Mouse (Mus musculus) midbrain, postnatal 0 days (tissue): Measurements from ENCODE around the gene 1700037C18Rik. TPM values are rescaled to one million over a fixed set of nuclear protein-coding genes. Genes with fewer than 3 reads are reported as not detected.
"Not testable (repeated sequence)": the region's sequence is repeated elsewhere in the genome, so short reads cannot be mapped to it uniquely, and the experiment has no call there.

Experiments
- ATAC-seq: fragments of 200-750 bp; cut with Nextera tagmentation; 2 replicates; pipeline ENCODE4 v1.8.0; 2017; ENCODE audit warnings: moderate number of reproducible peaks, mild to moderate bottlenecking, moderate TSS enrichment, moderate library complexity; ENCODE audit not compliant: low FRiP score
- DNase-seq: peaks from one replicate; pipeline ENCODE4 v3.0.0-alpha.2; 2015; ENCODE audit warnings: low spot score
- H3K27ac ChIP-seq: fragments of 300-500 bp; sonication (generic); 2 replicates; pipeline ENCODE4 v1.5.1; 2014; ENCODE audit warnings: low read depth, mild to moderate bottlenecking, low read length, mixed read lengths
- H3K27me3 ChIP-seq: fragments of 300-500 bp; sonication (generic); 2 replicates; pipeline ENCODE4 v1.6.1; 2014; ENCODE audit warnings: low read length, control low read depth, mixed read lengths; ENCODE audit not compliant: insufficient read depth
- H3K36me3 ChIP-seq: fragments of 300-500 bp; sonication (generic); 2 replicates; pipeline ENCODE4 v1.6.1; 2014; ENCODE audit warnings: low read length, control low read depth, mixed read lengths; ENCODE audit not compliant: insufficient read depth
- H3K4me1 ChIP-seq: fragments of 300-500 bp; sonication (generic); 2 replicates; pipeline ENCODE4 v1.6.1; 2014; ENCODE audit warnings: mild to moderate bottlenecking, control low read depth, antibody characterized with exemption, low read length, mixed read lengths; ENCODE audit not compliant: insufficient read depth
- H3K4me2 ChIP-seq: fragments of 300-500 bp; sonication (generic); 2 replicates; pipeline ENCODE4 v1.6.1; 2014; ENCODE audit warnings: low read depth, mild to moderate bottlenecking, low read length, mixed read lengths; ENCODE audit not compliant: poor library complexity, severe bottlenecking
- H3K4me3 ChIP-seq: fragments of 300-500 bp; sonication (generic); 2 replicates; pipeline ENCODE4 v1.5.1; 2014; ENCODE audit warnings: low read depth, mild to moderate bottlenecking, low read length, moderate library complexity
- H3K9ac ChIP-seq: fragments of 300-500 bp; sonication (generic); replicated peaks from 2 replicates; pipeline ENCODE4 v1.6.1; 2014; ENCODE audit warnings: mild to moderate bottlenecking, low read length, moderate library complexity, mixed read lengths; ENCODE audit not compliant: poor library complexity, severe bottlenecking
- H3K9me3 ChIP-seq: fragments of 300-500 bp; sonication (generic); 2 replicates; pipeline ENCODE4 v1.6.1; 2016; ENCODE audit warnings: low read length, control low read depth
- CTCF ChIP-seq: IDR thresholded peaks from 2 replicates; pipeline ENCODE4 v1.5.1; 2016; ENCODE audit warnings: antibody characterized with exemption, mild to moderate bottlenecking
- WGBS: fragments of 180-500 bp; shearing (Covaris S2); extraction: QIAGEN DNeasy Blood & Tissue Kit; methylation state at CpG from one replicate; pipeline ENCODE4 v1.1.7; 2014; 5-methylcytosine and 5-hydroxymethylcytosine counted together
- polyA plus RNA-seq: library from polyadenylated mRNA; unstranded; fragments of >200 nt; fragmentation: Nextera tagmentation; extraction: Ambion mirVana; gene quantifications from 2 replicates; pipeline ENCODE4 v1.2.1, GENCODE M21; 2015
- total RNA-seq: library from RNA; depleted of rRNA; stranded (reverse); fragments of >200 nt; gene quantifications from 2 replicates; pipeline ENCODE4 v1.2.3, GENCODE M21; 2014

The 1700037C18Rik gene
- total and polyA plus RNA-seq, 2 experiments from 2014 or later: 8.9 to 13.4 TPM

- H3K4me2 ChIP-seq: no peak overlapping the region
- H3K9ac ChIP-seq: no peak overlapping the region
- no peak overlapping the region for H3K27ac ChIP-seq
- peaks cover 21% of the 10 kb centered on the region for H3K36me3 ChIP-seq
- WGBS: 93% methylated on average over 4 of the region's 4 CpGs
- DNase-seq: no peak
- H3K4me3 ChIP-seq: no peak overlapping the region
- H3K9me3 ChIP-seq: no peaks in the 10 kb centered on the region
- H3K27me3 ChIP-seq: no peaks in the 10 kb centered on the region
- no peaks in the 10 kb centered on the region for H3K4me1 ChIP-seq
- TF ChIP-seq CTCF: no peak
- ATAC-seq: no peak
Observed at GRCm38 (mm10) chr16:3859254-3859653, 49.2 kb downstream of the 1700037C18Rik start.

GRCm38 (mm10) chr16:3855776-3856175 lies 52.7 kb downstream of the 1700037C18Rik start:
- Histone ChIP-seq H3K27ac (no peak overlapping the region), H3K9me3 (no peaks in the 10 kb centered on the region), H3K9ac (no peak overlapping the region), H3K27me3 (no peaks in the 10 kb centered on the region), H3K4me2 (no peak overlapping the region), H3K36me3 (peaks cover 10% of the 10 kb centered on the region), H3K4me1 (no peaks in the 10 kb centered on the region), H3K4me3 (no peak overlapping the region)
- DNase-seq (no peak), ATAC-seq (no peak)
- whole genome bisulfite sequencing: 86% methylated on average over 1 of the region's 1 CpGs
- no peak for TF ChIP-seq CTCF

GRCm38 (mm10) chr16:3854437-3855182 lies 53.9 kb downstream of the 1700037C18Rik start:
- ATAC-seq (no peak), DNase-seq (no peak)
- Histone ChIP-seq H3K9ac (no peak overlapping the region), H3K4me2 (no peak overlapping the region), H3K4me3 (no peak overlapping the region), H3K9me3 (no peaks in the 10 kb centered on the region), H3K27ac (no peak overlapping the region), H3K27me3 (no peaks in the 10 kb centered on the region), H3K4me1 (no peaks in the 10 kb centered on the region), H3K36me3 (peaks cover 7% of the 10 kb centered on the region)
- 40% methylated on average over 11 of the region's 11 CpGs for WGBS
- TF ChIP-seq CTCF: no peak

- H3K9me3 ChIP-seq: no peaks in the 10 kb centered on the region
- DNase-seq (no peak), ATAC-seq (no peak)
- no peak overlapping the region for H3K4me3 ChIP-seq
- no peak for TF ChIP-seq CTCF
- peaks cover 7% of the 10 kb centered on the region for H3K36me3 ChIP-seq
- no peak overlapping the region for H3K27ac ChIP-seq
- H3K9ac ChIP-seq: no peak overlapping the region
- WGBS: 46% methylated on average over 8 of the region's 12 CpGs
- no peaks in the 10 kb centered on the region for H3K27me3 ChIP-seq
- H3K4me1 ChIP-seq: peaks cover 6% of the 10 kb centered on the region; the same call in 1 of the 2 replicates
- no peak overlapping the region for H3K4me2 ChIP-seq
Observed at GRCm38 (mm10) chr16:3852586-3852985, 55.9 kb downstream of the 1700037C18Rik start.

- not testable (repeated sequence) for H3K27ac ChIP-seq, DNase-seq, H3K4me2 ChIP-seq, H3K27me3 ChIP-seq, ATAC-seq, H3K4me3 ChIP-seq, H3K4me1 ChIP-seq, H3K36me3 ChIP-seq, H3K9me3 ChIP-seq, H3K9ac ChIP-seq
- WGBS: 87% methylated on average over 13 of the region's 13 CpGs
Observed at GRCm38 (mm10) chr16:3851301-3851700, 57.2 kb downstream of the 1700037C18Rik start.

- H3K4me2 ChIP-seq: peak overlapping the region; percentile 66; the same call in 1 of the 2 replicates
- ATAC-seq: no peak
Observed at GRCm38 (mm10) chr16:3848416-3848815, 60.1 kb downstream of the 1700037C18Rik start.

More at GRCm38 (mm10) chr16:3848416-3848815, 60.1 kb downstream of the 1700037C18Rik start:
- 75% methylated on average over 3 of the region's 3 CpGs for WGBS
- H3K27ac ChIP-seq: no peak overlapping the region
- H3K4me3 ChIP-seq: peak overlapping the region; percentile 64; the same call in 1 of the 2 replicates
- no peaks in the 10 kb centered on the region for H3K9me3 ChIP-seq
- peak; percentile 28; the same call in 1 of the 2 replicates for TF ChIP-seq CTCF
- DNase-seq: no peak
- H3K36me3 ChIP-seq: no peaks in the 10 kb centered on the region
- H3K9ac ChIP-seq: no peak overlapping the region
- peaks cover 7% of the 10 kb centered on the region; the same call in 1 of the 2 replicates for H3K4me1 ChIP-seq
- H3K27me3 ChIP-seq: no peaks in the 10 kb centered on the region
